Mouse (Mus musculus): ENCODE data around the gene Cypt15.
"Not testable (repeated sequence)": the region's sequence is repeated elsewhere in the genome, so short reads cannot be mapped to it uniquely, and the experiment has no call there.

Cypt15 gene

DNA sequence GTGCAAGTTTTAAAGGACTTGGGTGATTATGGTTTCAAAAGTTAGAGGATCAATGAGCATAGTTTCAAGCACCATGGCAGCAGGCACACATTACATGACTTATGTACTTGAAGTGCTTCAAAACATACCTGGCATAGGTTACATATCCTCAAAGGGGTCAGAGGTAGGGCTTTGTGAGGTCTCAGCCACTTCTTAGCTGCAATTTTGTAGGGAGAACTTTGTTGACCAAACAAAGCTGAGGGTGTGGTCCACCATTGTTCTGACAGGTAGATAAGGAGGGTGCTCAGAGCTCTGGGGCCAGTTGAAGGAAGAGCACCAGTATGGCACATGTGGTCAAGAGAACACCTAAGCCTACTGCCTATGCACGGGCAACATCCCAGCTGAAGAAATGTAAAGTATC is at the start of gene Cypt15:
TSS of gene Cypt15 (plus strand) at position 301 of the 400 bp plus-strand sequence.
- DNase-seq, result not testable (repeated sequence)

DNA sequence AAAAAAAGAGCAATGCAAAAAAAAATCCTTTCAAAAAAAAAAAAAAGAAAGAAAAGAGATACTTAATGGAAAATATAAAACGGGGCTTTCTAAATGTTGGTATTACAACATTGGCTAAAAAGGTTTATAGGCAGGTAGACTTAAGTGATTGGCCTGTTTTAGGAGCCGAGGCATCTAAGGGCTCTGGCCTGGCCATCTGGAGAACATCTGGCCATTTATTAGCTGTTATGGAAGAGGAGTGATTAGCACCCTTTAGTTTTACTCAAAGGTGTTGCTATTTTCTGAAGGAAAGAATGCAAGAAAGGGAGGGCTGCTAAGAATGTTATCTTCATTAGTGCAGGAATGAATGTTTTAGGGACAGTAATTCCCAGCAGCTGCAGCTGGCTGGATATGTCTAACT is 24.9 kb downstream of the Cypt15 start:
- no peak for DNase-seq

DNA sequence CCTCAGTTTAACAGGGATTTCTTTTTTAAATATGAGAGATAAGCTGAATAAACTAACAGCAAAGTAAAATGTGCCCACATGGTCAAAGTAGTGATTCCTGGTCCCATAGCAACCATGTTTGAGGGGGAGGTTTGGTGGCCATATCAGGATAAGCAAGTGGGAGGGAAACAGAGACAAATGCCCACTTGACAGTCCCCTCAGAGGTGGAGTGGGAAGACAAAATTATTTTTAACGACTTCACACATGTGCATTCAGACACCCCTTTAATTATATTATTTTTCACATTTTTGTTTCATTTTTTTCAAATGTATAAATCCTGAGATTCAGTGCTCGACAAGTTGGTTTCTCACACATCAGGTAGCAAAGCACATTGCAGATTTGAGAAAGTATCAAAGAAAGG is 32.8 kb downstream of the Cypt15 start:
- no peak for DNase-seq

DNA sequence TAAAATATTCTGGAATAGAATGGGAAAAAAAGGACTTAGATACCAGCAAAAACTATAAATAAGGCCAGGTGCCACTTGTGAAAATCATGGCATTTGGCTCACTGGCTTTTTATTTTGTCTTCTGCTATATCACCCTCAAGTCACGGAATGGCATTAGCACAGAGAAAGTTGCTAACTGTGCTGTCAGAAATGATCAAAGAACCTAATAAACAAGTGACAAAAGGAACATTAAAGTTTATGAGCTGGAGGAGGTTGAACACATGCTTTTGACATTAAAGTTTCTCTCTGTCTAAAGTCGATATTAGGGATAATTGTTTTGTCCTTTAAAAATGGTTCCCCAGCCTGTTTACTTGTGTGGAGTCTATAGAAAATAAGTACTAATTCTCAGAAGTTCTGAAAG is 37.7 kb downstream of the Cypt15 start:
- DNase-seq, result no peak
